In the genomic region with DNA sequence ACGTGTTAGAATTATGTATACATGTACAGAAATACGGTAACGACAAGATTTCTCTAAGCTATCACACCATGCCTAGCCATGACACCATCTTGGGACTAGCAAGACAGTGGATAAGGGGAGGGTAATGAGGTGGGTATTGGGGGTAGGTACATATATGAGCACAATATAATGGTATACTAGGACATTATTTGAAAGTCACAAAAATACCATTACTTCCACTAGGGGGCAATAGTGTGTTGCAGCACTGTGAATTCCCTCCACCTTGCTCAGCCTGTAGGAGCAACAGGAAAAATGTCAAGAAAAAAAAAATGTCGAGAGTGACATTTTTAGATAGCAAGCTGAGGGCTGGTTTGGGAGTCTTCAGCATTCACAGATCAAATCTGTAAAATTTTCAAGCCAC, we compare ENCODE assay signal across 8 mouse cellular contexts.
DNase-seq lines count a peak whose midpoint lies in the region; ATAC-seq lines count a peak whose summit lies in the region.

No protein-coding gene starts in this region.

- H3K27me3 ChIP-seq in neural tube, embryonic 12.5 days (replicated peaks) = no peaks in the 10 kb centered on the region
- H3K27me3 ChIP-seq in neural tube, embryonic 15.5 days (replicated peaks) = no peaks in the 10 kb centered on the region
- no peaks in the 10 kb centered on the region for H3K27me3 ChIP-seq in forebrain, embryonic 16.5 days (replicated peaks; ENCODE audit: control insufficient read depth, insufficient read depth, low read length)

- no peak overlapping the region for H3K9ac ChIP-seq in neural tube, embryonic 12.5 days
- no peak overlapping the region for H3K9ac ChIP-seq in neural tube, embryonic 15.5 days (replicated peaks)
- H3K9ac ChIP-seq in forebrain, embryonic 16.5 days (replicated peaks; ENCODE audit: low read depth, low read length) = no peak overlapping the region

- 79% methylated on average over 4 of the region's 4 CpGs for WGBS in neural tube, embryonic 12.5 days
- WGBS in neural tube, embryonic 15.5 days = 80% methylated on average over 4 of the region's 4 CpGs
- WGBS in forebrain, embryonic 16.5 days = 72% methylated on average over 4 of the region's 4 CpGs

- no peak overlapping the region for H3K4me2 ChIP-seq in neural tube, embryonic 12.5 days (replicated peaks)
- no peak overlapping the region for H3K4me2 ChIP-seq in neural tube, embryonic 15.5 days
- no peak overlapping the region for H3K4me2 ChIP-seq in forebrain, embryonic 16.5 days (ENCODE audit: low read length)

- H3K36me3 ChIP-seq in neural tube, embryonic 12.5 days = no peaks in the 10 kb centered on the region
- H3K36me3 ChIP-seq in neural tube, embryonic 15.5 days = no peaks in the 10 kb centered on the region
- H3K36me3 ChIP-seq in forebrain, embryonic 16.5 days (ENCODE audit: control insufficient read depth, insufficient read depth) = no peaks in the 10 kb centered on the region

- H3K9me3 ChIP-seq in neural tube, embryonic 12.5 days = no peaks in the 10 kb centered on the region
- H3K9me3 ChIP-seq in neural tube, embryonic 15.5 days (replicated peaks) = no peaks in the 10 kb centered on the region
- H3K9me3 ChIP-seq in forebrain, embryonic 16.5 days (ENCODE audit: control insufficient read depth, low read length) = no peaks in the 10 kb centered on the region

- H3K27ac ChIP-seq in neural tube, embryonic 12.5 days = no peak overlapping the region
- no peak overlapping the region for H3K27ac ChIP-seq in neural tube, embryonic 15.5 days (replicated peaks)
- no peak overlapping the region for H3K27ac ChIP-seq in forebrain, embryonic 16.5 days (ENCODE audit: low read length)

- peaks cover 20% of the 10 kb centered on the region; the same call in 1 of the 2 replicates for H3K4me1 ChIP-seq in neural tube, embryonic 12.5 days
- peaks cover 15% of the 10 kb centered on the region for H3K4me1 ChIP-seq in neural tube, embryonic 15.5 days
- H3K4me1 ChIP-seq in forebrain, embryonic 16.5 days (replicated peaks; ENCODE audit: control insufficient read depth, insufficient read depth, low read length) = no peaks in the 10 kb centered on the region

- peak; percentile 38 for DNase-seq in gastrocnemius, adult 18-20 months (ENCODE audit: low spot score)
- DNase-seq in gastrocnemius, adult 8-10 months (ENCODE audit: low spot score in 2 of 2) = no peak
- peak; percentile 69 for DNase-seq in naive thymus-derived CD4-positive, alpha-beta T cell, adult 2 months (ENCODE audit: low read depth)
- DNase-seq in spleen, postnatal 14 days (ENCODE audit: low spot score in 2 of 2) = no peak
- no peak for DNase-seq in layer of hippocampus, postnatal 36 days

- H3K4me3 ChIP-seq in neural tube, embryonic 12.5 days = no peak overlapping the region
- no peak overlapping the region for H3K4me3 ChIP-seq in neural tube, embryonic 15.5 days (replicated peaks)
- H3K4me3 ChIP-seq in forebrain, embryonic 16.5 days (replicated peaks; ENCODE audit: low read length) = no peak overlapping the region

- peak; percentile 10; the same call in 1 of the 2 replicates for ATAC-seq in neural tube, embryonic 12.5 days (ENCODE audit: low FRiP score, low read depth)
- ATAC-seq in neural tube, embryonic 15.5 days (ENCODE audit: low FRiP score) = no peak
- peak; percentile 47 for ATAC-seq in forebrain, embryonic 16.5 days

Comparison
In these comparisons a context has a peak if more than half of its experiments do, and no peak if none do; other contexts are left out.
1. DNase-seq: peak in gastrocnemius, adult 18-20 months (single experiment) and naive thymus-derived CD4-positive, alpha-beta T cell, adult 2 months (single experiment); none in gastrocnemius, adult 8-10 months (0 of 2), spleen, postnatal 14 days (0 of 2) and layer of hippocampus, postnatal 36 days (0 of 2).